Mouse (Mus musculus) small intestine, adult 2 months (tissue): Measurements from ENCODE around the gene Heatr1. TPM values are rescaled to one million over a fixed set of nuclear protein-coding genes. Genes with fewer than 3 reads are reported as not detected.
"Not testable (repeated sequence)": the region's sequence is repeated elsewhere in the genome, so short reads cannot be mapped to it uniquely, and the experiment has no call there.

Experiments used
- H3K27ac ChIP-seq: fragments of 200-500 bp; 2 replicates; pipeline ENCODE4 v1.5.1; 2012; ENCODE audit warnings: low read depth, low read length, control low read depth, inconsistent platforms; ENCODE audit not compliant: insufficient read depth
- H3K27me3 ChIP-seq: fragments of 200-500 bp; 2 replicates; pipeline ENCODE4 v1.6.1; 2012; ENCODE audit warnings: mild to moderate bottlenecking, moderate library complexity, low read length, inconsistent platforms; ENCODE audit not compliant: control insufficient read depth, insufficient read depth
- H3K36me3 ChIP-seq: fragments of 200-500 bp; 2 replicates; pipeline ENCODE4 v1.6.1; 2012; ENCODE audit warnings: mild to moderate bottlenecking, low read length, control low read depth, inconsistent platforms; ENCODE audit not compliant: control insufficient read depth, insufficient read depth
- H3K4me1 ChIP-seq: fragments of 200-500 bp; 2 replicates; pipeline ENCODE4 v1.6.1; 2012; ENCODE audit warnings: low read length, inconsistent platforms, mixed read lengths; ENCODE audit not compliant: control insufficient read depth, insufficient read depth, insufficient read length
- H3K4me3 ChIP-seq: fragments of 200-500 bp; 2 replicates; pipeline ENCODE4 v1.5.1; 2012; ENCODE audit warnings: low read depth, mild to moderate bottlenecking, control low read depth, inconsistent platforms, low read length, moderate library complexity
- CTCF ChIP-seq: fragments of 200-500 bp; IDR thresholded peaks from 2 replicates; pipeline ENCODE4 v1.5.1; 2012; ENCODE audit warnings: low read depth, mild to moderate bottlenecking, control low read depth, inconsistent platforms, low read length, moderate library complexity, mixed read lengths; ENCODE audit not compliant: insufficient replicate concordance, insufficient read length; ENCODE audit errors: extremely low read depth
- POLR2A ChIP-seq: fragments of 200-500 bp; IDR thresholded peaks from 2 replicates; pipeline ENCODE4 v1.6.1; 2012; ENCODE audit warnings: low read depth, mild to moderate bottlenecking, control low read depth, inconsistent platforms, low read length, moderate library complexity
- WGBS: fragments of 180-500 bp; shearing (Covaris S2); methylation state at CpG from one replicate; pipeline ENCODE4 v1.1.7; 2018; 5-methylcytosine and 5-hydroxymethylcytosine counted together
- polyA plus RNA-seq: library from polyadenylated mRNA; depleted of rRNA; stranded (reverse); fragments of >200 nt; gene quantifications from 2 replicates; pipeline ENCODE4 v1.2.3, GENCODE M21; 2012

The Heatr1 gene
- polyA plus RNA-seq, 1 experiment = 11.7 TPM

DNA sequence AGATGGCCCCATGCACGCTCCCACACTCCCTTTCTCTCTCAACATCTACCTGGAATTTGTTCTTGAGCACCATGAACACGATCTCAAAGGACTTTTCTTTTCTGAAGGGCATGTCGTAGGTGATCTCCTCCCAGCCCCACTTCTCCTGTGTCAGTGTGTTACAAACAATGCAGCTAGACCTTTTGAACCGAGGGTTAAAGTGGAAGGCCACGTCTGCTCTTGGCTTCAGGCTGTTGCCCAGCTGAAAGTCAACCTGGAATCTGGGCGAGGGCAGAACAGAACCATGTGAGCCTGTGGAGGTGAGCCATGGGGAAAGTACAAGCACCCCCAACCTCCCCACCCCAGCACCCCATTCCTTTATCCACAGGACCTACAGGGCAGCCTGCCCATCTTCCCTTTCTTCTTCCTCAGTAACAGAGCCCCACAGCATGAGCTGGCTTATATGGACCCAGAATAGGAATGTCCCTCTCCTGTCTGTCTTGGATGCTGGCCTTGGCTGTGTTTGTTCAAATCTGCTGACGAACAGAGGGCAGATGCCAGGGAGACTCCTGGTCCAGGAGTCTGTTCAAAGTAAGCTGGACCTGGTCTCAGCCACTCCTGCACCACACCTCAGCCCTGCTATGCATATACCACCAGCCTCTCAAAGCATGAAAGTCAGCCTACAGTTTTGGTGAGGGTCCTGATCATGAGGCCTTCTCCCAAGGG is 60.0 kb downstream of the Heatr1 start:
- WGBS = 90% methylated on average over 7 of the region's 7 CpGs
- Histone ChIP-seq H3K4me1 (peaks cover 10% of the 10 kb centered on the region), H3K27me3 (no peaks in the 10 kb centered on the region), H3K4me3 (no peak overlapping the region), H3K27ac (no peak overlapping the region), H3K36me3 (peaks cover 54% of the 10 kb centered on the region)
- TF ChIP-seq POLR2A (no peak), CTCF (no peak)

DNA sequence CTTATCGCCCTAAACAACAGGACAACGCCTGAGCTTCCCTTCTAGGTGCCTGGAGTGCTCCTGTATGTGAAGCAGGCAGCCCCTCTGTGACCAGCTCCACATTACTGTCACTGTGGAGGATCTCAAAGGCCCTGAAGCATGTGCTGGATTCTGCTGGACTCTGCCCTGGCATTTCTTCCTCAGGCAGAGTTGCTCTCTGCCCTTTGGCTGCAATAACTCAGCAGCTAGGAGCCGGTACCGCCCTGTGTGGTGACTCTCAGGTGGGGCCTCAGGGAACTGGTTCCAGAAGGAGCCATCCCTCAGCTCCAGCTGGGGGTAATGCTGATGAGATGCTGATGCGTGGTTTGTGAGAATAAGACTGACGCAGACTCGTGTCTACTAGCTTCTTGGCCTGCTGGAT is 61.9 kb downstream of the Heatr1 start:
- peak overlapping the region; percentile 84 for H3K27ac ChIP-seq
- H3K4me3 ChIP-seq = no peak overlapping the region
- peaks cover 10% of the 10 kb centered on the region for H3K4me1 ChIP-seq
- peaks cover 44% of the 10 kb centered on the region for H3K36me3 ChIP-seq
- TF ChIP-seq POLR2A = no peak; the same call in 1 of the 2 replicates
- no peak for TF ChIP-seq CTCF
- H3K27me3 ChIP-seq = no peaks in the 10 kb centered on the region
- 42% methylated on average over 7 of the region's 7 CpGs for WGBS

DNA sequence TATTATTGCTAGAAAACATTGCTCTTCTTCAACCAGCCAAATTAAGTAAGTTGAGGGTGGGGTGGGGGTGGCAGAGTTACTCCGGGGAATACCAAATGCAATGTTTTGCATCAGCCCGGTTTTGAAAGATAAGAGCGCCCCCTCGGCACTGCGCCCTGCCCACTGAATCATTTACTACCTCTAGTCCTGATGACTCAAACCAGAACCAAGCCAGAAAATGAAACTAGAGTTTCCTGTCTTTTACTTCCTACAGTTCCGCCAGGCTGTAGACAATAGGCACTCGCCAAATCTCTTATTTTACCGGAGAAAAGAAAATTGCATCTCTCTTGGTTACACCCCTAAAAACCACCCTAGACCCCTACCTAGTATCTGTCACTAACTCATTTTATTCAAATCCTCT is 65.6 kb downstream of the Heatr1 start:
- no peak for TF ChIP-seq POLR2A
- TF ChIP-seq CTCF = peak; percentile 32; the same call in 1 of the 2 replicates
- Histone ChIP-seq H3K27me3 (no peaks in the 10 kb centered on the region), H3K36me3 (peaks cover 12% of the 10 kb centered on the region), H3K27ac (peak overlapping the region; percentile 81), H3K4me1 (peaks cover 10% of the 10 kb centered on the region), H3K4me3 (peak overlapping the region; percentile 52)
- WGBS = under 1% methylated on average over 8 of the region's 8 CpGs

DNA sequence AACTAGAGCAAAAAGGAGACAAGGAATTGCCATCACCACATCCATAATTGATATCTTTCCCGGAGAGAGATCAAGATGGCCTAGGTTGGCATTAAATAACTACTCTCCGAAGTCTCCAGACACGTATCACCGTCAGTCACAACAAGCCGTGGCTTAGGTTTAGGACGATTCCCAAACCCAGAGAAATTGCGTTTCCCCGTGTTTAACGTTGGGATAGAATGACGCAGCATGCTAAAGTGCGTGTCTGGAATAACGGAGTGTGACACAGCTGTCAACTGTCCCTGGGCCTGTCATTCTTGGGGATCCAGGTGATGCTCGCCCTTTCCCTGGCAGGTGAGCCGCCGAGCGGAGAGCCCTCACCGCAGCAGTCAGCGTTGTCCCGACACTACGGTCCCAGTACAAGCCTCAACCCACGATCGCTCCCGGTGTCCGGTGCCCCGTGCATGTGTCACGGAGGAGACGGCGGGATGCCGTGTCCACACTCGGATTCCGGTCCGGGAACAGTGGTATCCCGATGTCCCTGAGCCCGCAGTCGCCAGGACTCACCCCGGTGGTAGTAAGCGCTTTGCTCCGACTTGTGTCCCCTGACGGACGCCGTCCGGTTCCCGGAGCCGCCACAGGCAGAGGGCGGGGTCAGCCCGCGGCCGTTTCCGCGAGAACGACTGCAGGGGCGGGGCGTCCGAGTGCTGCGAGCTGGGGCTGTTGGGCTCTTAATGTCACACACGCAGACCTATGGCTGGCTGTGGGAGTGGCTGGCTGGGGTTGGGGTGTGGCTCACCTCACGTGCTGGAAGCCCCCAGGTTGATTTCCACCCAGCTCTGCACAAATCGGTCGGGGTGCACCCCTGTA is 66.3 kb downstream of the Heatr1 start:
- WGBS = under 1% methylated on average over 59 of the region's 59 CpGs

DNA sequence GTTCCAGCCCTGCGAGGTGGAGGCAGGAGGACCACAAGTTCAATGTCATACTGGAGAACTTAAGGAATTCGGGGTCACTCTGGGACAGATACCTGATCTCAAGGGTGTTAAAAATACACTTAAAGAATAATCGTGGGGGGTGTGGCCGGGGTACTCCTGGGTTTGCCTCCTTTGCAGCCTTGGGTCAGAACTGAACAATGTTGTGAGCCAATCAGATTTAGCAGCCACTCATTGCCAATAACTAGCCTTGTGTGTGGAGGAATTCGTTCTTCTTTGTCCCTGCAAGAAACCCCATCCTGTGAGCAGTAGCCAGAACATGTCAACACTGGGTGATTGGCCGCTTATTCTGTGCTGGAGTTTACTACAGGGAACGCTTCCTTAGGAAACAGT is 66.9 kb downstream of the Heatr1 start:
- WGBS = 2% methylated on average over 7 of the region's 7 CpGs
- Histone ChIP-seq H3K27me3 (no peaks in the 10 kb centered on the region), H3K36me3 (peaks cover 8% of the 10 kb centered on the region), H3K4me1 (peaks cover 6% of the 10 kb centered on the region), H3K27ac (peak overlapping the region; percentile 24; the same call in 1 of the 2 replicates), H3K4me3 (peak overlapping the region; percentile 75)
- TF ChIP-seq POLR2A (no peak), CTCF (no peak)

More for the DNA sequence above, 66.3 kb downstream of the Heatr1 start:
- peaks cover 8% of the 10 kb centered on the region for H3K36me3 ChIP-seq
- peak overlapping the region; percentile 75 for H3K4me3 ChIP-seq
- H3K27me3 ChIP-seq = no peaks in the 10 kb centered on the region
- TF ChIP-seq POLR2A (peak; percentile 62), CTCF (no peak)
- H3K4me1 ChIP-seq = peaks cover 10% of the 10 kb centered on the region
- peak overlapping the region; percentile 81 for H3K27ac ChIP-seq

DNA sequence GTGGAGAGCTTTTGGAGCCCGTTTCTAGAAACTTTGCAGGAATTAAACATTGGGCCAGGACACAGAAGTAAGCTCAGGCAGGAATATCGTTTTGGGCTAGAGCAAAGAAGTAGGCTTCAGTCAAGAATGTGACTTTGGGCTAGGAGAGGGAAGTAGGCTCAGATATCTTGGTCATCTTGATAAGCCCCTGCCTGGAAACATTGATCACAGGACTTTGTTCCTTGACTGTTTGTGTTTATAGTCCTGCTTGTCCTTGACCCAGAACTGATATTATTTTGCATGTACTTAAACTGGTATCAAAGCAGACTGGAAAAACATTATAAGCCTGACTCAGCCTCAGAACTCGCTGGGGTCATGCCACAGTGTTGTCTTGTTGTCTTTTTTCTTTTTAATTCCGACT is 67.8 kb downstream of the Heatr1 start:
- TF ChIP-seq POLR2A (no peak), CTCF (no peak)
- whole genome bisulfite sequencing = 83% methylated on average over 4 of the region's 4 CpGs
- no peak overlapping the region for H3K27ac ChIP-seq
- H3K4me3 ChIP-seq = no peak overlapping the region
- peaks cover 8% of the 10 kb centered on the region for H3K36me3 ChIP-seq
- no peaks in the 10 kb centered on the region for H3K27me3 ChIP-seq
- H3K4me1 ChIP-seq = peaks cover 3% of the 10 kb centered on the region

DNA sequence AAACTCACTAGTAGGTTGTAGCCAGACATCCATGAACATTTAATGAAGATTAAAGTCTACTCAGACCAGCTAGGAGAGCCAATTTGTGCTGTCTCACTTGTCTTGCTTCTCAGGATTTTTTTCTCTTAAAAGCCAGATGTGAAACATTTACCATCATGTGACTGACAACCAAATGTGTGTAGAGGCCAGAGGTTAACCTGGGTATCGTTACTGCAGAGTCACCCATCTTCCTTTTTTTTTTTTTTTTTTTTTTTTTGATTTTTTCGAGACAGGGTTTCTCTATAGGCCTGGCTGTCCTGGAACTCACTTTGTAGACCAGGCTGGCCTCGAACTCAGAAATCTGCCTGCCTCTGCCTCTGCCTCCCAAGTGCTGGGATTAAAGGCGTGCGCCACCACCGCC is 69.3 kb downstream of the Heatr1 start:
- H3K4me3 ChIP-seq, H3K36me3 ChIP-seq, H3K27ac ChIP-seq, H3K4me1 ChIP-seq, H3K27me3 ChIP-seq: not testable (repeated sequence)
- 83% methylated on average over 6 of the region's 6 CpGs for WGBS
